Mouse (Mus musculus): ENCODE results near the gene Mier3. TPM values are rescaled to one million over a fixed set of nuclear protein-coding genes. Genes with fewer than 3 reads are reported as not detected.

Gene Mier3
- polyA plus RNA-seq, 1 experiment from 2014 or later: 19.5 TPM

- no peaks in the 10 kb centered on the region for H3K9me3 ChIP-seq (replicated peaks; ENCODE audit: control insufficient read depth, low read length, poor library complexity, severe bottlenecking)
- H3K4me3 ChIP-seq (ENCODE audit: low read depth, low read length): no peak overlapping the region
- H3K27me3 ChIP-seq (ENCODE audit: control insufficient read depth, insufficient read depth, low read depth, low read length): no peaks in the 10 kb centered on the region
- no peaks in the 10 kb centered on the region for H3K4me1 ChIP-seq (ENCODE audit: control insufficient read depth, insufficient read depth, low read length)
- 71% methylated on average over 10 of the region's 10 CpGs for WGBS
- no peak overlapping the region for H3K4me2 ChIP-seq (ENCODE audit: low read length)
- no peak overlapping the region for H3K9ac ChIP-seq (ENCODE audit: low read depth, low read length)
- no peak overlapping the region for H3K27ac ChIP-seq (ENCODE audit: low read length)
- H3K36me3 ChIP-seq (ENCODE audit: control insufficient read depth, insufficient read depth, low read length): no peaks in the 10 kb centered on the region
- ATAC-seq: no peak
Observed at GRCm38 (mm10) chr13:111656309-111656708, 24.5 kb upstream of the Mier3 start.

- H3K4me2 ChIP-seq (ENCODE audit: low read length): no peak overlapping the region
- H3K4me3 ChIP-seq (ENCODE audit: low read depth, low read length): no peak overlapping the region
- WGBS: 82% methylated on average over 3 of the region's 3 CpGs
- no peaks in the 10 kb centered on the region for H3K36me3 ChIP-seq (ENCODE audit: control insufficient read depth, insufficient read depth, low read length)
- no peak overlapping the region for H3K27ac ChIP-seq (ENCODE audit: low read length)
- H3K4me1 ChIP-seq (ENCODE audit: control insufficient read depth, insufficient read depth, low read length): no peaks in the 10 kb centered on the region
- no peaks in the 10 kb centered on the region for H3K9me3 ChIP-seq (replicated peaks; ENCODE audit: control insufficient read depth, low read length, poor library complexity, severe bottlenecking)
- no peaks in the 10 kb centered on the region for H3K27me3 ChIP-seq (ENCODE audit: control insufficient read depth, insufficient read depth, low read depth, low read length)
- ATAC-seq: no peak
- H3K9ac ChIP-seq (ENCODE audit: low read depth, low read length): no peak overlapping the region
Observed at GRCm38 (mm10) chr13:111656769-111657168, 24.0 kb upstream of the Mier3 start.

- H3K9me3 ChIP-seq (replicated peaks; ENCODE audit: control insufficient read depth, low read length, poor library complexity, severe bottlenecking): no peaks in the 10 kb centered on the region
- H3K9ac ChIP-seq (ENCODE audit: low read depth, low read length): no peak overlapping the region
- H3K4me1 ChIP-seq (ENCODE audit: control insufficient read depth, insufficient read depth, low read length): no peaks in the 10 kb centered on the region
- H3K27ac ChIP-seq (ENCODE audit: low read length): no peak overlapping the region
- H3K36me3 ChIP-seq (ENCODE audit: control insufficient read depth, insufficient read depth, low read length): no peaks in the 10 kb centered on the region
- 77% methylated on average over 12 of the region's 12 CpGs for WGBS
- H3K4me3 ChIP-seq (ENCODE audit: low read depth, low read length): no peak overlapping the region
- H3K4me2 ChIP-seq (ENCODE audit: low read length): no peak overlapping the region
- ATAC-seq: no peak
- H3K27me3 ChIP-seq (ENCODE audit: control insufficient read depth, insufficient read depth, low read depth, low read length): no peaks in the 10 kb centered on the region
Observed at GRCm38 (mm10) chr13:111658501-111659280, 22.1 kb upstream of the Mier3 start.

- no peaks in the 10 kb centered on the region for H3K27me3 ChIP-seq (ENCODE audit: control insufficient read depth, insufficient read depth, low read depth, low read length)
- ATAC-seq: no peak
- H3K4me3 ChIP-seq (ENCODE audit: low read depth, low read length): no peak overlapping the region
- H3K27ac ChIP-seq (ENCODE audit: low read length): no peak overlapping the region
- H3K9ac ChIP-seq (ENCODE audit: low read depth, low read length): no peak overlapping the region
- H3K36me3 ChIP-seq (ENCODE audit: control insufficient read depth, insufficient read depth, low read length): no peaks in the 10 kb centered on the region
- 73% methylated on average over 8 of the region's 8 CpGs for WGBS
- H3K4me1 ChIP-seq (ENCODE audit: control insufficient read depth, insufficient read depth, low read length): no peaks in the 10 kb centered on the region
- H3K9me3 ChIP-seq (replicated peaks; ENCODE audit: control insufficient read depth, low read length, poor library complexity, severe bottlenecking): no peaks in the 10 kb centered on the region
- no peak overlapping the region for H3K4me2 ChIP-seq (ENCODE audit: low read length)
Observed at GRCm38 (mm10) chr13:111659430-111659829, 21.3 kb upstream of the Mier3 start.

GRCm38 (mm10) chr13:111660072-111660471 lies 20.7 kb upstream of the Mier3 start:
- Histone ChIP-seq H3K4me2 (ENCODE audit: low read length) (no peak overlapping the region), H3K9ac (ENCODE audit: low read depth, low read length) (no peak overlapping the region), H3K27me3 (ENCODE audit: control insufficient read depth, insufficient read depth, low read depth, low read length) (no peaks in the 10 kb centered on the region), H3K36me3 (ENCODE audit: control insufficient read depth, insufficient read depth, low read length) (no peaks in the 10 kb centered on the region), H3K27ac (ENCODE audit: low read length) (no peak overlapping the region), H3K4me1 (ENCODE audit: control insufficient read depth, insufficient read depth, low read length) (no peaks in the 10 kb centered on the region), H3K9me3 (replicated peaks; ENCODE audit: control insufficient read depth, low read length, poor library complexity, severe bottlenecking) (no peaks in the 10 kb centered on the region), H3K4me3 (ENCODE audit: low read depth, low read length) (no peak overlapping the region)
- ATAC-seq: no peak
- WGBS: 77% methylated on average over 13 of the region's 13 CpGs

GRCm38 (mm10) chr13:111660556-111660955 lies 20.2 kb upstream of the Mier3 start:
- H3K27me3 ChIP-seq (ENCODE audit: control insufficient read depth, insufficient read depth, low read depth, low read length): no peaks in the 10 kb centered on the region
- H3K9ac ChIP-seq (ENCODE audit: low read depth, low read length): no peak overlapping the region
- H3K4me1 ChIP-seq (ENCODE audit: control insufficient read depth, insufficient read depth, low read length): no peaks in the 10 kb centered on the region
- no peak for ATAC-seq
- no peaks in the 10 kb centered on the region for H3K9me3 ChIP-seq (replicated peaks; ENCODE audit: control insufficient read depth, low read length, poor library complexity, severe bottlenecking)
- no peak overlapping the region for H3K27ac ChIP-seq (ENCODE audit: low read length)
- WGBS: 69% methylated on average over 3 of the region's 3 CpGs
- no peak overlapping the region for H3K4me3 ChIP-seq (ENCODE audit: low read depth, low read length)
- no peak overlapping the region for H3K4me2 ChIP-seq (ENCODE audit: low read length)
- H3K36me3 ChIP-seq (ENCODE audit: control insufficient read depth, insufficient read depth, low read length): no peaks in the 10 kb centered on the region

GRCm38 (mm10) chr13:111668016-111668415 lies 12.8 kb upstream of the Mier3 start:
- no peak overlapping the region for H3K4me2 ChIP-seq (ENCODE audit: low read length)
- H3K27ac ChIP-seq (ENCODE audit: low read length): no peak overlapping the region
- no peak for ATAC-seq
- WGBS: 97% methylated on average over 7 of the region's 7 CpGs
- no peaks in the 10 kb centered on the region for H3K9me3 ChIP-seq (replicated peaks; ENCODE audit: control insufficient read depth, low read length, poor library complexity, severe bottlenecking)
- H3K27me3 ChIP-seq (ENCODE audit: control insufficient read depth, insufficient read depth, low read depth, low read length): no peaks in the 10 kb centered on the region
- no peaks in the 10 kb centered on the region for H3K36me3 ChIP-seq (ENCODE audit: control insufficient read depth, insufficient read depth, low read length)
- H3K4me3 ChIP-seq (ENCODE audit: low read depth, low read length): no peak overlapping the region
- no peaks in the 10 kb centered on the region for H3K4me1 ChIP-seq (ENCODE audit: control insufficient read depth, insufficient read depth, low read length)
- no peak overlapping the region for H3K9ac ChIP-seq (ENCODE audit: low read depth, low read length)

GRCm38 (mm10) chr13:111676841-111677240 lies 3.9 kb upstream of the Mier3 start:
- no peak overlapping the region for H3K4me2 ChIP-seq (ENCODE audit: low read length)
- no peaks in the 10 kb centered on the region for H3K9me3 ChIP-seq (replicated peaks; ENCODE audit: control insufficient read depth, low read length, poor library complexity, severe bottlenecking)
- 97% methylated on average over 3 of the region's 3 CpGs for WGBS
- H3K4me1 ChIP-seq (ENCODE audit: control insufficient read depth, insufficient read depth, low read length): no peaks in the 10 kb centered on the region
- no peak overlapping the region for H3K4me3 ChIP-seq (ENCODE audit: low read depth, low read length)
- no peak overlapping the region for H3K9ac ChIP-seq (ENCODE audit: low read depth, low read length)
- H3K27me3 ChIP-seq (ENCODE audit: control insufficient read depth, insufficient read depth, low read depth, low read length): no peaks in the 10 kb centered on the region
- ATAC-seq: no peak
- H3K36me3 ChIP-seq (ENCODE audit: control insufficient read depth, insufficient read depth, low read length): no peaks in the 10 kb centered on the region
- no peak overlapping the region for H3K27ac ChIP-seq (ENCODE audit: low read length)

GRCm38 (mm10) chr13:111684056-111684625 lies 3.4 kb downstream of the Mier3 start:
- Histone ChIP-seq H3K4me2 (ENCODE audit: low read length) (no peak overlapping the region), H3K27ac (ENCODE audit: low read length) (no peak overlapping the region), H3K9ac (ENCODE audit: low read depth, low read length) (no peak overlapping the region), H3K4me3 (ENCODE audit: low read depth, low read length) (no peak overlapping the region), H3K4me1 (ENCODE audit: control insufficient read depth, insufficient read depth, low read length) (peaks cover 12% of the 10 kb centered on the region), H3K27me3 (ENCODE audit: control insufficient read depth, insufficient read depth, low read depth, low read length) (no peaks in the 10 kb centered on the region), H3K36me3 (ENCODE audit: control insufficient read depth, insufficient read depth, low read length) (no peaks in the 10 kb centered on the region), H3K9me3 (replicated peaks; ENCODE audit: control insufficient read depth, low read length, poor library complexity, severe bottlenecking) (no peaks in the 10 kb centered on the region)
- ATAC-seq: no peak
- 39% methylated on average over 5 of the region's 5 CpGs for WGBS

All from midbrain, embryonic 16.5 days (tissue).